Mouse (Mus musculus): ENCODE measurements around the gene Hoxa1.

DNA sequence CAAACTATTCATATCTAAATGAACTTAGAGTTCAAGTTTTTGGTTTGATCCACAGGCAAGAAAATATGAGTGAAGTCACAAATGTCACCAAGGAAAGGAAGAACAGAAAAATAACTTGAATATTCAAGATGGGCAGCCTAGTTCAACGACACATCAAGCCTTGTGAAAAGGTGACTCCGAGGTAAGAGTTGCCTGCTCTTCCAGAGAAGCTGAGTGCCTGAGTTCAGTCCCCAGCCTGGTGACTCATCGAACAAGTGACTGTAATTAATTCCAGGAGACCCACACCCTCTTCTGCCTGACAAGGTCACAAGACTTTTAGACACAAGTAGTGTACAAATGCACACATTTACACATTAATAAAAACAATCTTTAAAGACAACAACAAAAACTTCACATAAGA lies 51.4 kb downstream of the Hoxa1 start:
- no peak for TF ChIP-seq CTCF (IDR thresholded peaks at IDR 0.05; ENCODE audit: low read depth, low read length)
- no peak for TF ChIP-seq POLR2A (IDR thresholded peaks at IDR 0.05; ENCODE audit: extremely low read depth, insufficient read depth, low read length)

All from liver, adult 2 months (tissue).